Mouse (Mus musculus) thymus, adult 2 months (tissue): Measurements from ENCODE around the gene Hipk1. TPM values are rescaled to one million over a fixed set of nuclear protein-coding genes. Genes with fewer than 3 reads are reported as not detected.

Experiments
- DNase-seq: peaks from one replicate; pipeline ENCODE4 v3.0.0; 2021
- H3K27ac ChIP-seq: fragments of 200-500 bp; 2 replicates; pipeline ENCODE4 v1.5.1; 2012; ENCODE audit warnings: low read length, control low read depth; ENCODE audit not compliant: control insufficient read depth, insufficient read depth
- H3K27me3 ChIP-seq: fragments of 200-500 bp; 2 replicates; pipeline ENCODE4 v1.6.1; 2012; ENCODE audit warnings: mild to moderate bottlenecking, low read length, moderate library complexity, mixed read lengths; ENCODE audit not compliant: control insufficient read depth, insufficient read depth
- H3K36me3 ChIP-seq: fragments of 200-500 bp; 2 replicates; pipeline ENCODE4 v1.6.1; 2012; ENCODE audit warnings: mild to moderate bottlenecking, low read length, moderate library complexity; ENCODE audit not compliant: control insufficient read depth, insufficient read depth
- H3K4me1 ChIP-seq: fragments of 200-500 bp; replicated peaks from 2 replicates; pipeline ENCODE4 v1.6.1; 2012; ENCODE audit warnings: low read length; ENCODE audit not compliant: control insufficient read depth, insufficient read depth
- H3K4me3 ChIP-seq: fragments of 200-500 bp; 2 replicates; pipeline ENCODE4 v1.5.1; 2012; ENCODE audit warnings: mild to moderate bottlenecking, low read length, control low read depth, moderate library complexity; ENCODE audit not compliant: control insufficient read depth, insufficient read depth
- CTCF ChIP-seq: fragments of 200-500 bp; IDR thresholded peaks from 2 replicates; pipeline ENCODE4 v1.5.1; 2012; ENCODE audit warnings: mild to moderate bottlenecking, control low read depth, low read length, moderate library complexity, borderline replicate concordance; ENCODE audit not compliant: control insufficient read depth, poor library complexity, insufficient read depth; ENCODE audit errors: extremely low read depth
- POLR2A ChIP-seq: fragments of 200-500 bp; IDR thresholded peaks from 2 replicates; pipeline ENCODE4 v1.6.1; 2012; ENCODE audit warnings: mild to moderate bottlenecking, low read length, control low read depth, moderate library complexity; ENCODE audit not compliant: control insufficient read depth, poor library complexity, insufficient read depth; ENCODE audit errors: extremely low read depth
- WGBS: fragments of 180-500 bp; shearing (Covaris S2); methylation state at CpG from one replicate; pipeline ENCODE4 v1.1.7; 2018; 5-methylcytosine and 5-hydroxymethylcytosine counted together
- polyA plus RNA-seq: library from polyadenylated mRNA; depleted of rRNA; stranded (reverse); fragments of >200 nt; gene quantifications from 2 replicates; pipeline ENCODE4 v1.2.3, GENCODE M21; 2012

Hipk1 gene
- polyA plus RNA-seq, 1 experiment = 172 TPM

DNA sequence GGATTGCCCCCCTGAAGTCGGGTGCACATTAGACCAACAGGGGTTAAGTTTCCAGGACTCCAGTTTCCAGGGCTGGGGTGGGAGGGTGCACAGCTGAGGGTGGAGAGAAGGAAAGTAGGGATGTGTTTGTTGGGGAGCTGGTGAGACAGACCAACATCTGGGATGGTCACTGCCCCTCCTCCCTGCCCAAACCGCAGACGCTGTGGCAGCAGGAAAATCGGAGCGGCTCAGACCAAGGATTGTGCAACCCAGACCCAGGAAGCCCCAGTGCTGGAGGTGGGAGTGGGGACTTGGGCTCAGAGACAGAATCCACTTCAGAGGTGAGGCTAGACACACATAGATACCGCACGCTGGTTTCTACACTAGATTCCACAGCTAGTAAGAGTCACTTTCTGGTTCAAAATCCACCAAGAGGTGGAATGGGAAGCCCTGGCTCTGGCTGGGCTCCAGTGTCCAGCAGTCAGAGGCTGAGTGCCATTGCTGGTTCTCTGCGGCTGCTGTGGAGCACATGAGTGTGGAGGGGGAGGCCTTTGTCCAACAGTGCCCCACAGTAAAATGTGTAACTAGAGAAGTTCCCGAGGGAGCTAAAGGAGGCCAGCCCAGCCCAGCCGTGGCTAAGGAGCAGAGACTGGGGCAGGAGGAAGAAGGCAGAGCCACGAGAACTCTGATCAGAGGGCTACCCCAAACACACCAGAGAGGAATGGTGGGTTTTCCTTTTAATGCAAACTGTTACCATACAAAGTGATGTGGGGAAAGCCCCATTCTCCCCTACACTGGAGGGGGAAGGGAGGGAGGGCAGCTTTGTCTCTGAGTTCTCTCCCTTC lies 56.5 kb downstream of the Hipk1 start:
- Histone ChIP-seq H3K4me3 (no peak overlapping the region), H3K27me3 (no peaks in the 10 kb centered on the region), H3K4me1 (peaks cover 12% of the 10 kb centered on the region), H3K27ac (no peak overlapping the region), H3K36me3 (no peaks in the 10 kb centered on the region)
- TF ChIP-seq POLR2A = no peak
- no peak for TF ChIP-seq CTCF
- 69% methylated on average over 11 of the region's 11 CpGs for WGBS
- DNase-seq = no peak

DNA sequence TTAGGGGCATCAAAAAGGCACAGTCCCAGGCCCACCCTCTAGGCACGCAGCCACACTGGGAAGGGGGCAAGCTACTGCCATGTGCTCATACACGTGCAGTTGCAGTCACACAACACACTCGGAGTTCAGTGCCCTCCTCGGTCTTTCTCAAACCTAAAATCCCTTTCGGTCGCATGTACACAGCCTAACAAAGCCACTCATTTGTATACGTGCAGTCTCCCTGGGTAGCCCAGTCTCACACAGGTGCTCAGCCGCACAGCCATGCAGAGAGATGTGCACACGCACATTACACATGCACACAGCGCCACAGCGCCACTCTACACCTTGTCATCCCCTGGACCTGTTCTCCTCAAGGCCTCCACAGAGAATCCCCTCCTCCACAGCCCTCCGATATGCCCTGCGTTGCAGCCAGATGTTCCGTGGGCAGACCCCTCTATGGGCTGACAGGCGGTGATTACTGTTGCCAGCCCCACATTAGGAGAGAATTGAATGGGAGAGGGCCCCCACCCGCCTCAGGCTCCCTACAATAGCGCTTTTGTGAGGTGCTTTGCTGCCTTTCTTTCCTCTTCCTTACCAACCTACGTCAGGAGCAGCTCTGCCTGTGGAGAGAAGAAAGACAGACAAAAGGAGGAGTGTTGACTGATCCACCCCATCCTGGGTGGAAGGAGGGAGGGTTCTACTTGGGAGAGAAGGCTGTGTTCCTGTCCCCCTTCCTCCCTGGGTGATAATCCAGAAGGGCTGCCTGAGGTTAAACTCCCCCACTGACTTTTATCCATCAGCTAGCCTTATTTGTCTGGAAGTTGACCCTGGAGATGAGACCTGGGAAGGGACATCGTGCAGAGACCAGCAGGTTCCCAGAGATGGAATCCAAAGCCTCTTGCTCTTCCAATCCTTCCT lies 57.3 kb downstream of the Hipk1 start:
- TF ChIP-seq POLR2A (no peak), CTCF (no peak)
- DNase-seq = no peak
- Histone ChIP-seq H3K27me3 (no peaks in the 10 kb centered on the region), H3K4me1 (peaks cover 12% of the 10 kb centered on the region), H3K4me3 (no peak overlapping the region), H3K27ac (no peak overlapping the region), H3K36me3 (no peaks in the 10 kb centered on the region)
- WGBS = 94% methylated on average over 19 of the region's 19 CpGs

DNA sequence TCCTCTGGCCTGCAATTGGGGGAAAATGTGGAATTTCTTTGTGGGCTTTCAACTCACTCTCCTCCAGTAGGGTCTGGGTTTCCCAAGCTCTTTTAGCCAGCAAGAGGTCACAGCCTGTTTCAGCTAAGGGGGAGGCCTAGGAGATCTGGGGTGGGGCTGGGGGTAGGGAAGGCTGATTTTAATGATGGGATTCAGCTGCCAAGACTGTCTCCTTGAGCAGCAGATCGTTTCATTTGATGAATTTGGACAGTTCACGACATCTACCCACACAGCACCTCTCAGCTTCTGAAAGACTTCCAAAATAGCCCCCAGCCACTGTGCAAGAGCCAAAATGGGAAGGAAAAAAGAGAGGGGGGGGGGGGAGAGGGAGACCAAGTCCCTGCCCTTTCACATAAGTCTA lies 58.2 kb downstream of the Hipk1 start:
- no peak for DNase-seq
- Histone ChIP-seq H3K27me3 (no peaks in the 10 kb centered on the region), H3K36me3 (no peaks in the 10 kb centered on the region), H3K27ac (no peak overlapping the region), H3K4me3 (no peak overlapping the region), H3K4me1 (peaks cover 12% of the 10 kb centered on the region)
- 77% methylated on average over 2 of the region's 2 CpGs for WGBS
- TF ChIP-seq CTCF (no peak), POLR2A (no peak)

DNA sequence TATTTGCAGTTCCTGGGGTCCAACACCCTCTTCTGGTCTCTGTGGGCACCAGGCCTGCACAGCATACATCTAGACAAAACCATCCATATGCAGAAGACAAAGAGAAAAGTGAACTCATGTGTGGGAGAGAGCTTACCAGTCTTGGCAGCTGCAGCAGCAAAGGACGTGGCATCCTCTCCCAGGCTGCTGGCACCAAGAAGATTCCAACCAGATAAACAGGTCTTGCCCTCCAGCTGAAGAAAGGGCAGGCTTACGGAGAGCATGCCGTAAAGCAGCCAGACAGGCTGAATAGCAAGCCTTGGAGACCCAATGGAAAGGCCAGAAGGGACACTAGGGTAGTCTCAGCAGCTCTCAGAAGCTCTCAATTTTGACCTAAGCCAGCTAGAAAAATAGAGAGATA lies 59.2 kb downstream of the Hipk1 start:
- no peaks in the 10 kb centered on the region for H3K36me3 ChIP-seq
- H3K4me3 ChIP-seq = no peak overlapping the region
- H3K27me3 ChIP-seq = no peaks in the 10 kb centered on the region
- H3K27ac ChIP-seq = no peak overlapping the region
- no peak for TF ChIP-seq CTCF
- no peak for TF ChIP-seq POLR2A
- 91% methylated on average over 3 of the region's 3 CpGs for WGBS
- no peak for DNase-seq
- 0 out of 2 replicates have a peak, but pooled peaks cover 4% of the 10 kb centered on the region for H3K4me1 ChIP-seq

DNA sequence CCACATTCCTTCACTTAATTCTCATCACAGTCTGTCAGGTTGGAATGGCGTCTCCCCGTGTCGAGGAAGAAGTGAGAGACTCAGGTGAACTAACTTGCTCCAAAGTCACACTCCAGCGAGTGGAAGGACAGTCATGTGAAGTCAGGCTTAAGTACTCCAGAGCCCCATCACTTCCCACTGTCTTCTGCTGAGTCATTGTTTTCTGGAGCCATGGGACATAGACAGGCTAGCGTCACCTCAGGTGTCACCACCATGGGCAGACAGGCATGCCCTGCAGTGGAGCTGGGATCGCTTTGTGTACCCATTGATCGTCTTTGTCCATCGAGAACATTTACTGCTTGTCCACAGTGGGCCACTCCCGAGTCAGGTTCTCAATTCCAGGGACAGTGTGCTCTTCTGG lies 61.5 kb downstream of the Hipk1 start:
- no peaks in the 10 kb centered on the region for H3K4me1 ChIP-seq
- WGBS = 93% methylated on average over 9 of the region's 9 CpGs
- H3K27me3 ChIP-seq = no peaks in the 10 kb centered on the region
- no peak for DNase-seq
- TF ChIP-seq POLR2A (no peak), CTCF (no peak)
- no peaks in the 10 kb centered on the region for H3K36me3 ChIP-seq
- H3K27ac ChIP-seq = no peak overlapping the region
- no peak overlapping the region for H3K4me3 ChIP-seq

DNA sequence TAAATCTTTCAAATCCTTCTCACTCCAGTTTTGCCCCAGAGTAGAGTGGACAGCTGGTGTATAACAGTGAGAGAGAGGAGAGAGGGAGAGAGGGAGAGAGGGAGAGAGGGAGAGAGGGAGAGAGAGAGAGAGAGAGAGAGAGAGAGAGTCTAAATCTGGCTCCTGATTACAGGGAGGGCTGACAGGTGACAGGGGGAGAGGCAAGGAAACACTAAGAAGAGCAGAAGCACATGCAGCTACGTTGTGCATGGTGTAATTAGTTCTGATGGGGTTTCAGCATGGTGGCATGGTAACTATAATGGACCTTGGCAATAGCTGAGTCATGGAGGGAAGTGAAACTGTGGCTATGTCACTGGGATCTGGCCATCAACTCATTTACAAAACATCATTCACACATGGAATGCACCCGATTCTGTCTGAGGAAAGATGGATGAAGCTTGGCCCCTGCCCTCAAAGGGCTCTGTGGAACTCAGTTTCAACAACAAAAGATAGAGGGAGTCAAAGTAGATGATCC lies 63.5 kb downstream of the Hipk1 start:
- no peaks in the 10 kb centered on the region for H3K27me3 ChIP-seq
- no peak overlapping the region for H3K4me3 ChIP-seq
- WGBS = 40% methylated on average over 2 of the region's 2 CpGs
- no peaks in the 10 kb centered on the region for H3K4me1 ChIP-seq
- no peaks in the 10 kb centered on the region for H3K36me3 ChIP-seq
- TF ChIP-seq CTCF (no peak), POLR2A (no peak)
- no peak for DNase-seq
- H3K27ac ChIP-seq = no peak overlapping the region
